Mouse (Mus musculus) hindbrain, postnatal 0 days (tissue): ENCODE data around the gene Olfml1. TPM values are rescaled to one million over a fixed set of nuclear protein-coding genes. Genes with fewer than 3 reads are reported as not detected.

Experiments
- ATAC-seq: fragments of 200-750 bp; cut with Nextera tagmentation; 2 replicates; pipeline ENCODE4 v1.8.0; 2017; ENCODE audit warnings: mild to moderate bottlenecking, moderate TSS enrichment, moderate library complexity
- DNase-seq: peaks from one replicate; pipeline ENCODE4 v3.0.0-alpha.2; 2015; ENCODE audit warnings: low spot score
- H3K27ac ChIP-seq: fragments of 300-500 bp; sonication (generic); 2 replicates; pipeline ENCODE4 v1.5.1; 2014; ENCODE audit warnings: mild to moderate bottlenecking
- H3K27me3 ChIP-seq: fragments of 300-500 bp; sonication (generic); 2 replicates; pipeline ENCODE4 v1.6.1; 2014; ENCODE audit warnings: low read length, mixed read lengths; ENCODE audit not compliant: insufficient read depth
- H3K36me3 ChIP-seq: fragments of 300-500 bp; sonication (generic); 2 replicates; pipeline ENCODE4 v1.6.1; 2014; ENCODE audit warnings: low read length, mixed read lengths; ENCODE audit not compliant: insufficient read depth
- H3K4me1 ChIP-seq: fragments of 300-500 bp; sonication (generic); 2 replicates; pipeline ENCODE4 v1.6.1; 2014; ENCODE audit warnings: antibody characterized with exemption, low read length, mixed read lengths; ENCODE audit not compliant: insufficient read depth
- H3K4me2 ChIP-seq: fragments of 300-500 bp; sonication (generic); 2 replicates; pipeline ENCODE4 v1.6.1; 2014; ENCODE audit warnings: low read depth, mild to moderate bottlenecking, low read length, moderate library complexity, mixed read lengths
- H3K4me3 ChIP-seq: fragments of 300-500 bp; sonication (generic); 2 replicates; pipeline ENCODE4 v1.5.1; 2014; ENCODE audit warnings: low read length
- H3K9ac ChIP-seq: fragments of 300-500 bp; sonication (generic); replicated peaks from 2 replicates; pipeline ENCODE4 v1.6.1; 2014; ENCODE audit warnings: mild to moderate bottlenecking, low read length, moderate library complexity, mixed read lengths
- H3K9me3 ChIP-seq: fragments of 300-500 bp; sonication (generic); 2 replicates; pipeline ENCODE4 v1.6.1; 2016; ENCODE audit warnings: low read length, mixed read lengths
- CTCF ChIP-seq: IDR thresholded peaks from 2 replicates; pipeline ENCODE4 v1.5.1; 2016; ENCODE audit warnings: antibody characterized with exemption, control low read depth, low read depth
- WGBS: fragments of 180-500 bp; shearing (Covaris S2); extraction: QIAGEN DNeasy Blood & Tissue Kit; methylation state at CpG from one replicate; pipeline ENCODE4 v1.1.7; 2014; 5-methylcytosine and 5-hydroxymethylcytosine counted together
- polyA plus RNA-seq: library from polyadenylated mRNA; unstranded; fragments of >200 nt; fragmentation: Nextera tagmentation; extraction: Ambion mirVana; gene quantifications from 2 replicates; pipeline ENCODE4 v1.2.1, GENCODE M21; 2015
- total RNA-seq: library from RNA; depleted of rRNA; stranded (reverse); fragments of >200 nt; gene quantifications from 2 replicates; pipeline ENCODE4 v1.2.3, GENCODE M21; 2014; rRNA removed

Olfml1 gene
- total RNA-seq: 4.2 and 5.5 TPM in 2 replicates
- polyA plus RNA-seq: 5.8 and 6.0 TPM in 2 replicates

DNA sequence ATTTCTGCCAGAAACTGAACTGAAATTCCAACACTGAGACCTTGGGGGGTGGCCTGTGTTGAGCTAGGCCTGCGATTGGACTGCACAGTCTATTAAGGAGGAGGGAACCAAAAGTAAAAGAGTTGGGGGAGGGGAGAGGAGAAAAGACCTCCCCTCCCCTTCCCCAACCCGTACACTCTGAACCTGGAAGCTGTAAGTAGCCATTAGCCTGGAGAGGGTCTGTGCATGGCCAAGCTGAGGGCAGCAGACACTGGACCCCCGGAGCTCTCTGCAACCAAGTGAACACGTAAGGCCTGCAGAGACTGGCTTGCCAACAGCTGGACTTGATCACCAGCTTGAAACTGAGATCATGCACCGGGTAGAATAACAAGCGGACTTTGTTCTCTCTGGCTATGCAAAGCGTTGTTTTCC lies at the start of gene Olfml1:
Gene Olfml1, plus strand, starts transcription at position 186 of the 411 bp plus-strand sequence.
- H3K27ac ChIP-seq: peak within 1 kb of the TSS; percentile 48; the same call in 1 of the 2 replicates
- ATAC-seq (peak; percentile 68; the same call in 1 of the 2 replicates), DNase-seq (peak; percentile 13)
- 52% methylated on average over 7 of the region's 7 CpGs for WGBS
- H3K9ac ChIP-seq: no peak within 1 kb of the TSS
- H3K9me3 ChIP-seq: no peaks in the 10 kb centered on the region
- peak within 1 kb of the TSS; percentile 38; the same call in 1 of the 2 replicates for H3K4me2 ChIP-seq
- H3K4me1 ChIP-seq: no peaks in the 10 kb centered on the region
- H3K27me3 ChIP-seq: no peaks in the 10 kb centered on the region
- no peak for TF ChIP-seq CTCF
- H3K4me3 ChIP-seq: no peak within 1 kb of the TSS; the same call in 1 of the 2 replicates
- H3K36me3 ChIP-seq: no peaks in the 10 kb centered on the region

DNA sequence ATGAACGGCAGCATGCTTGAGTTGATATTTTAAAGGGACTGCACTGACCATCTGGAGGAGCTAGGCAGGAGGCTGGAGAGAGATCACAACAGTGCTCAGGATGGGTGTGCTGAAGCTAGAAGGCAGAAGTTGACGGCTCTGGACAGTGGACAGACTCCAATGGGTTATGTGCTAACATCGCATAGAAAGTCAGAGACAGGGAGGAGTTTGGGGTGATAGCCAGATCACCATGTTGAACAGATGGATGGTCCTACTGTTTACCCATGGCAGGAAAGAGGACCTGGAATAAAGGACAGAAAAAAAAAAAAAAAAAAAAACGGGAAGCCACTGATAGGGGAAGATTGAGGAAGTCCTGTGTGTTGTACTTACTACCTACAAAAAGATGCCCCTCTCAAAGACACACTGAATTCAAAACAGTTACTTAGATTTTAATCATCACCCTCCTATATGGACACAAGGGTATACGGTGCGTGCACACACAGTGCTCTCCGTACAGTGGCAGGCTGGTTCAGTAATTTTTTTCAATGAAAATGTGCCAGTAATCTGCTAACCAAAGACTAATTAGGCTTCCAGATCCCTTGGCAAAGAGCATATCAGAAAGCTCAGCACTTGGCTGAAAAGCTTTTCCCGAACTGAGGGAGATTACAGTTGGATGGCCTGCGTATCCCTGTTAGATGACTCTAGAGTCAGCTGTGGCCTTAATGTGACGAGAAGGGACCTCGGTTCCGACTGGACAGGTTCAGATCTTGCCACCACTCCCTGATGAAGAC lies 47.8 kb upstream of the Olfml1 start:
- H3K4me1 ChIP-seq: no peaks in the 10 kb centered on the region; the same call in 1 of the 2 replicates
- H3K36me3 ChIP-seq: no peaks in the 10 kb centered on the region
- no peak overlapping the region for H3K4me3 ChIP-seq
- DNase-seq: peak; percentile 36
- no peak overlapping the region for H3K27ac ChIP-seq
- WGBS: 62% methylated on average over 12 of the region's 12 CpGs
- no peaks in the 10 kb centered on the region for H3K27me3 ChIP-seq
- TF ChIP-seq CTCF: no peak
- ATAC-seq: peak; percentile 36; the same call in 1 of the 2 replicates
- no peaks in the 10 kb centered on the region for H3K9me3 ChIP-seq
- H3K4me2 ChIP-seq: no peak overlapping the region
- H3K9ac ChIP-seq: no peak overlapping the region

DNA sequence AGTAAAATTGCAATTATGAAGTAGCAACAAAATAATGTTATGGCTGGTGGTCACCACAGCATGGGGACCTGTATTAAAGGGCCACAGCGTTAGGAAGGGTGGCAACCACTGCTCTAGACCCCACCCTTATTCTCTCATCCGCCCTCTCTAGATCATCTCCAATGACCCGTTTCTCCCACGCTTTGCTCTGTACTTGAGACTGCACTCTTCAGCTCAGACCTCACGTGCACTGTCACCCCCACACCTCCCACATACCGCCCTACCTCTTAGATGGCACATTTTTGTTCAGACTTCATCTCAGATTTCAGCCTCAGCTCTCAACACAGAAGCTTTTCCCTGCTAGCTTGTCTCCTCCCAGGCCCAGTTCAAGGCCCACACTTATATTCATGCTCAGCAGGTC lies 45.8 kb upstream of the Olfml1 start:
- no peaks in the 10 kb centered on the region for H3K36me3 ChIP-seq
- no peak overlapping the region for H3K9ac ChIP-seq
- H3K9me3 ChIP-seq: no peaks in the 10 kb centered on the region
- DNase-seq: no peak
- no peaks in the 10 kb centered on the region for H3K27me3 ChIP-seq
- no peaks in the 10 kb centered on the region; the same call in 1 of the 2 replicates for H3K4me1 ChIP-seq
- TF ChIP-seq CTCF: no peak
- H3K4me2 ChIP-seq: no peak overlapping the region
- 91% methylated on average over 6 of the region's 6 CpGs for WGBS
- ATAC-seq: no peak
- H3K4me3 ChIP-seq: no peak overlapping the region
- H3K27ac ChIP-seq: no peak overlapping the region

DNA sequence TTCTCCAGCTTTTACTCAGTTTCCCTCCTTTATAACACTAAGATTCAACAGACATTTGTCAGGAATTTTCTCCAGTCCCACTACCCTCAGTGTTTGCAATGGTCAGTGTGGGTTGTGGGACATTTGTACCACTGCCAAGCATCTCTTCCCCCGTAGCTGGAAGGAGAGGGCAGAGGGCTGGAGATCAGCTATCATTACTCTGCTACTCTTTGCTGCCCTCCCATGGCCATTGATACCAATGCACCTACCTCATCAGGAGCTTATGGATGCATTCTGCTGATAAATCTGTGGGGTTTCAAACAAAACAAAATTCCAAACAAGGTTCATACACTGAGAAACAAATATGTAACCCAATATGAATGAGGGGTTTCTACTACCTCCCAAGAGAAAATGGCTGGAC lies 40.9 kb upstream of the Olfml1 start:
- H3K9ac ChIP-seq: no peak overlapping the region
- no peak overlapping the region for H3K4me2 ChIP-seq
- H3K27ac ChIP-seq: no peak overlapping the region
- ATAC-seq (0 out of 2 replicates have a peak, but pooled peaks have one; percentile 55), DNase-seq (peak; percentile 78)
- 5% methylated on average over 1 of the region's 1 CpGs for WGBS
- H3K27me3 ChIP-seq: no peaks in the 10 kb centered on the region
- no peak overlapping the region for H3K4me3 ChIP-seq
- H3K4me1 ChIP-seq: no peaks in the 10 kb centered on the region
- TF ChIP-seq CTCF: peak; percentile 89
- no peaks in the 10 kb centered on the region for H3K36me3 ChIP-seq
- no peaks in the 10 kb centered on the region for H3K9me3 ChIP-seq

DNA sequence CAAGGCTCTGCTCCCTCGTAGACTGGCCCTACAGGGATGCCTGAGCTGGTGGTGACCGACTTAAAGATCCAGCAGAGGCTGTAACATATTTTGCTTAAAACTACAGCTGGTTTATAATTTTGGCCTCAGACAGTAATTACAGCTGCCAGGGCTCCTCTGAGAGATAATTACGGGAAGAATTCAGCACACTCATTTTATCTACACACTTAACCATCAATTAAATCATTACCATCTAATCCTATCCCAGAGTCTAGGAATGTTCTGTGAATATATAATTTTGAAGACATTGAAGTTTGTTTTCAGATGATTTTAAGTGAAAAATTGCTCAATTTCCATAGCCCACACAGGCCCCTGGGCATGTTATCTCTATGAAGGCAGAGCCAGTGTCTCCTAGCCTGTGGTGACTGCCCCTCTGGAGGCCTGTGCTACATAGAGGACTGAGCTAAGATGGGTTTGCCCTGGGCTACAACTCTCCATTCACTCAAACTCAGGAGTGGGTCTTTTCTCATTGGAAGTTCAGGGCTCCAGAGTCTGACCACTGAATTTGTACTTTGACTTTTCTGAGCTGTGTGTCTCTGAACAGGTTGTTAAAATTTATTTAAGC lies 39.0 kb upstream of the Olfml1 start:
- H3K27ac ChIP-seq: no peak overlapping the region
- H3K4me1 ChIP-seq: no peaks in the 10 kb centered on the region
- H3K9ac ChIP-seq: no peak overlapping the region
- H3K27me3 ChIP-seq: no peaks in the 10 kb centered on the region
- H3K36me3 ChIP-seq: no peaks in the 10 kb centered on the region
- no peak overlapping the region for H3K4me2 ChIP-seq
- ATAC-seq: peak; percentile 59
- no peak for TF ChIP-seq CTCF
- no peaks in the 10 kb centered on the region for H3K9me3 ChIP-seq
- WGBS: 61% methylated on average over 3 of the region's 3 CpGs
- DNase-seq: peak; percentile 24
- no peak overlapping the region for H3K4me3 ChIP-seq

DNA sequence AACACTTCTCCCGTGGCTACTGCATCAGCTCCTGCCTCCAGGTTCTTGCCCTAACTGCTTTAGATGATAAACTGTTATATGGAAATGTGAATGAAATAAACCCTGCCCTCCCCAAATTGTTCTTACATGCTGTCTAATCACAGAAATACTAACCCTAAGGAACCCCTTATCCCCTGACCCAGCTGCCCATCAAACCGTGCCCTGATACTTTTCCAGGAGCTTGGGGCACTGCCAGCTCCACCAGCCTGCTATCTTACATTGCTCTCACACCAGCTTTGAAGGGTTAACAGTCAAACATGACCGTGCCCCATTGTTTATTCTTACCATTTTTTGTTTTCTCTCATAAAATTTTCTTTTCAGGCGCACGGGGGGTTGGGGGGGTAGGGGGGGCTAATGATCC lies 37.9 kb upstream of the Olfml1 start:
- Histone ChIP-seq H3K9ac (no peak overlapping the region), H3K4me1 (no peaks in the 10 kb centered on the region), H3K27ac (no peak overlapping the region), H3K27me3 (no peaks in the 10 kb centered on the region), H3K9me3 (no peaks in the 10 kb centered on the region), H3K4me3 (no peak overlapping the region), H3K36me3 (no peaks in the 10 kb centered on the region), H3K4me2 (no peak overlapping the region)
- WGBS: 71% methylated on average over 5 of the region's 5 CpGs
- TF ChIP-seq CTCF: no peak
- no peak for DNase-seq
- no peak for ATAC-seq

DNA sequence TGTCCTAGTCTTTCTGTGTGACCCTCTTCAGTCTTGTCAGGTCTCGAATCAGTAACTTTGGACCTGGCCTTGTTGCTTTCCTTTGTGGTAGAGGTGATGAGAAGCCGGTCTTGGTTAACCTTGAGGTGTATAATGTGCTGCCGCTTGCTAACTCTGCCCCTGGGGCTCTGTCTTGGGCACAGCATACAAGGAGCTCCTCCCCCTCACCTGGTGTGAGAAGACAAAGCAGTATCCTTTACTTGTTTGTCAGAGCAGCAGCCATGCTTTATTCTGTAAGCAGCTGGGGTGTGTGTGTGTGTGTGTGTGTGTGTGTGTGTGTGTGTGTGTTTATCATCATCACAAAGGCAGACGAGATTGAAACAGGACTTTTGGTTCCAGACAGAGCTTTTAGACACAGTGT lies 31.9 kb upstream of the Olfml1 start:
- no peaks in the 10 kb centered on the region for H3K27me3 ChIP-seq
- H3K27ac ChIP-seq: no peak overlapping the region
- no peak overlapping the region for H3K4me3 ChIP-seq
- ATAC-seq: no peak
- TF ChIP-seq CTCF: no peak
- H3K4me1 ChIP-seq: no peaks in the 10 kb centered on the region
- no peaks in the 10 kb centered on the region for H3K9me3 ChIP-seq
- WGBS: 81% methylated on average over 4 of the region's 4 CpGs
- no peaks in the 10 kb centered on the region for H3K36me3 ChIP-seq
- no peak for DNase-seq
- H3K4me2 ChIP-seq: no peak overlapping the region
- no peak overlapping the region for H3K9ac ChIP-seq
